Mouse (Mus musculus) MEL (cell line): ENCODE data around the gene Nrn1. TPM values are rescaled to one million over a fixed set of nuclear protein-coding genes. Genes with fewer than 3 reads are reported as not detected.

ENCODE experiments used
- DNase-seq: peaks from one replicate; pipeline ENCODE4 v3.0.0; 2011; ENCODE audit warnings: low read depth, low spot score
- H3K27ac ChIP-seq: 2 replicates; pipeline ENCODE4 v1.5.1; 2012; ENCODE audit warnings: low read depth, mild to moderate bottlenecking, control low read depth, low read length, moderate library complexity; ENCODE audit not compliant: control insufficient read depth
- H3K27me3 ChIP-seq, 2 experiments: fragments of 150-350 bp in 1 of 2; sonication (generic) in 1 of 2; 2 replicates each; pipeline ENCODE4 v1.6.1; 2012; ENCODE audit warnings: low read length in 2 of 2, mild to moderate bottlenecking in 2 of 2, improper control_type of control experiment in 1 of 2, moderate library complexity in 1 of 2; ENCODE audit not compliant: insufficient read depth in 2 of 2, control insufficient read depth in 1 of 2
- H3K36me3 ChIP-seq, 2 experiments: 2 replicates each; pipeline ENCODE4 v1.6.1; 2012 to 2014; ENCODE audit warnings: low read length in 2 of 2, improper control_type of control experiment in 1 of 2, inconsistent platforms in 1 of 2, mild to moderate bottlenecking in 1 of 2; ENCODE audit not compliant: insufficient read depth in 2 of 2, control insufficient read depth in 1 of 2
- H3K4me1 ChIP-seq, 2 experiments: fragments of 150-350 bp in 1 of 2; sonication (generic) in 1 of 2; 2 replicates each; pipeline ENCODE4 v1.6.1; 2012; ENCODE audit warnings: low read length in 2 of 2, improper control_type of control experiment in 1 of 2, mild to moderate bottlenecking in 1 of 2; ENCODE audit not compliant: insufficient read depth in 2 of 2, control insufficient read depth in 1 of 2
- H3K4me3 ChIP-seq, 2 experiments: fragments of 150-350 bp in 1 of 2; sonication (generic) in 1 of 2; 2 replicates each; pipeline ENCODE4 v1.5.1; 2012; ENCODE audit warnings: low read depth in 2 of 2, low read length in 2 of 2, mild to moderate bottlenecking in 2 of 2, moderate library complexity in 2 of 2, control low read depth in 1 of 2, improper control_type of control experiment in 1 of 2; ENCODE audit not compliant: control insufficient read depth in 1 of 2, insufficient read depth in 1 of 2
- H3K79me2 ChIP-seq: 2 replicates; pipeline ENCODE4 v1.6.1; 2012; ENCODE audit warnings: mild to moderate bottlenecking, low read length, moderate library complexity; ENCODE audit not compliant: control insufficient read depth, poor library complexity, insufficient read depth
- H3K9ac ChIP-seq: 2 replicates; pipeline ENCODE4 v1.6.1; 2012; ENCODE audit warnings: low read depth, mild to moderate bottlenecking, control low read depth, low read length, moderate library complexity; ENCODE audit not compliant: control insufficient read depth, poor library complexity, severe bottlenecking
- H3K9me3 ChIP-seq: fragments of 150-350 bp; sonication (generic); replicated peaks from 2 replicates; pipeline ENCODE4 v1.6.1; 2012; ENCODE audit warnings: mild to moderate bottlenecking, low read length, improper control_type of control experiment, moderate library complexity; ENCODE audit not compliant: insufficient read depth
- CHD1 ChIP-seq: IDR thresholded peaks from 2 replicates; pipeline ENCODE4 v1.6.1; 2012; ENCODE audit warnings: low read depth, mild to moderate bottlenecking, inconsistent platforms, low read length, improper control_type of control experiment
- CHD2 ChIP-seq: IDR thresholded peaks from 2 replicates; pipeline ENCODE4 v1.6.1; 2011; ENCODE audit warnings: low read length, improper control_type of control experiment
- CTCF ChIP-seq, 3 experiments: IDR thresholded peaks in 2 of 3; conservative IDR thresholded peaks in 1 of 3; 2 replicates each; pipeline ENCODE4 v1.5.1; 2011 to 2012; ENCODE audit warnings: low read length in 3 of 3, low read depth in 2 of 3, mild to moderate bottlenecking in 2 of 3, improper control_type of control experiment in 1 of 3, inconsistent platforms in 1 of 3, mixed read lengths in 1 of 3, moderate library complexity in 1 of 3; ENCODE audit not compliant: control insufficient read depth in 1 of 3, insufficient read depth in 1 of 3, poor library complexity in 1 of 3, severe bottlenecking in 1 of 3
- E2F4 ChIP-seq: IDR thresholded peaks from 2 replicates; pipeline ENCODE4 v1.6.1; 2011; ENCODE audit warnings: low read depth, low read length, improper control_type of control experiment, borderline replicate concordance
- ELF1 ChIP-seq: IDR thresholded peaks from 2 replicates; pipeline ENCODE4 v1.6.1; 2014; ENCODE audit warnings: low read depth, mild to moderate bottlenecking, inconsistent platforms, low read length, improper control_type of control experiment, moderate library complexity
- GATA1 ChIP-seq: IDR thresholded peaks from 2 replicates; pipeline ENCODE4 v1.6.1; 2011; ENCODE audit warnings: low read depth, low read length, improper control_type of control experiment
- HCFC1 ChIP-seq: IDR thresholded peaks from 2 replicates; pipeline ENCODE4 v1.6.1; 2012; ENCODE audit warnings: low read depth, mild to moderate bottlenecking, inconsistent platforms, low read length, improper control_type of control experiment, moderate library complexity
- JUND ChIP-seq: IDR thresholded peaks from 2 replicates; pipeline ENCODE4 v1.6.1; 2011; ENCODE audit warnings: low read depth, mild to moderate bottlenecking, improper control_type of control experiment, low read length
- KAT2A ChIP-seq: conservative IDR thresholded peaks from 2 replicates; pipeline ENCODE4 v1.6.1; 2012; ENCODE audit warnings: low read depth, low read length, improper control_type of control experiment, inconsistent platforms
- MAFK ChIP-seq: IDR thresholded peaks from 2 replicates; pipeline ENCODE4 v1.6.1; 2011; ENCODE audit warnings: low read depth, mild to moderate bottlenecking, low read length, improper control_type of control experiment, borderline replicate concordance
- MXI1 ChIP-seq: IDR thresholded peaks from 2 replicates; pipeline ENCODE4 v1.6.1; 2011; ENCODE audit warnings: mild to moderate bottlenecking, low read depth, low read length, improper control_type of control experiment
- NELFE ChIP-seq: IDR thresholded peaks from 2 replicates; pipeline ENCODE4 v1.6.1; 2011; ENCODE audit warnings: low read depth, low read length, improper control_type of control experiment
- NRF1 ChIP-seq: IDR thresholded peaks from 2 replicates; pipeline ENCODE4 v1.6.1; 2014; ENCODE audit warnings: low read depth, mild to moderate bottlenecking, inconsistent platforms, low read length, improper control_type of control experiment, moderate library complexity; ENCODE audit not compliant: poor library complexity, insufficient read depth, severe bottlenecking
- POLR2A ChIP-seq, 2 experiments: IDR thresholded peaks; 2 replicates each; pipeline ENCODE4 v1.6.1; 2011 to 2012; ENCODE audit warnings: low read length in 2 of 2, mild to moderate bottlenecking in 2 of 2, control low read depth in 1 of 2, improper control_type of control experiment in 1 of 2, low read depth in 1 of 2, moderate library complexity in 1 of 2; ENCODE audit not compliant: control insufficient read depth in 1 of 2, insufficient read depth in 1 of 2, poor library complexity in 1 of 2
- POLR2AphosphoS2 ChIP-seq: IDR thresholded peaks from 2 replicates; pipeline ENCODE4 v1.6.1; 2011; ENCODE audit warnings: low read length, improper control_type of control experiment
- POLR2AphosphoS5 ChIP-seq: IDR thresholded peaks from 2 replicates; pipeline ENCODE4 v1.6.1; 2012; ENCODE audit warnings: low read depth, borderline replicate concordance, mild to moderate bottlenecking, inconsistent platforms, low read length, moderate library complexity, mixed read lengths
- RAD21 ChIP-seq: IDR thresholded peaks from 2 replicates; pipeline ENCODE4 v1.6.1; 2011; ENCODE audit warnings: mild to moderate bottlenecking, low read depth, low read length, improper control_type of control experiment
- SMC3 ChIP-seq: IDR thresholded peaks from 2 replicates; pipeline ENCODE4 v1.6.1; 2011; ENCODE audit warnings: low read depth, low read length, improper control_type of control experiment
- TAL1 ChIP-seq: IDR thresholded peaks from 2 replicates; pipeline ENCODE4 v1.6.1; 2012; ENCODE audit warnings: mild to moderate bottlenecking, inconsistent platforms, low read length, moderate library complexity, mixed read lengths
- TBP ChIP-seq: IDR thresholded peaks from 2 replicates; pipeline ENCODE4 v1.8.0; 2011; ENCODE audit warnings: low read depth, low read length, improper control_type of control experiment
- TCF12 ChIP-seq: IDR thresholded peaks from 2 replicates; pipeline ENCODE4 v1.6.1; 2014; ENCODE audit warnings: low read depth, mild to moderate bottlenecking, inconsistent platforms, low read length, improper control_type of control experiment, moderate library complexity
- UBTF ChIP-seq: IDR thresholded peaks from 2 replicates; pipeline ENCODE4 v1.6.1; 2012; ENCODE audit warnings: low read depth, mild to moderate bottlenecking, inconsistent platforms, low read length, improper control_type of control experiment, moderate library complexity, borderline replicate concordance; ENCODE audit not compliant: insufficient read depth
- USF2 ChIP-seq, 2 experiments: IDR thresholded peaks; 2 replicates each; pipeline ENCODE4 v1.6.1; 2011 to 2012; ENCODE audit warnings: improper control_type of control experiment in 2 of 2, low read length in 2 of 2, borderline replicate concordance in 1 of 2, inconsistent platforms in 1 of 2, low read depth in 1 of 2, mild to moderate bottlenecking in 1 of 2; ENCODE audit not compliant: insufficient read depth in 1 of 2
- ZC3H11A ChIP-seq: IDR thresholded peaks from 2 replicates; pipeline ENCODE4 v1.6.1; 2012; ENCODE audit warnings: low read depth, mild to moderate bottlenecking, inconsistent platforms, low read length, improper control_type of control experiment
- ZKSCAN1 ChIP-seq: IDR thresholded peaks from 2 replicates; pipeline ENCODE4 v1.6.1; 2012; ENCODE audit warnings: low read depth, mild to moderate bottlenecking, inconsistent platforms, low read length, improper control_type of control experiment, moderate library complexity
- ZMIZ1 ChIP-seq: IDR thresholded peaks from 2 replicates; pipeline ENCODE4 v1.6.1; 2012; ENCODE audit warnings: low read depth, mild to moderate bottlenecking, inconsistent platforms, low read length, improper control_type of control experiment, moderate library complexity
- ZNF384 ChIP-seq: IDR thresholded peaks from 2 replicates; pipeline ENCODE4 v1.6.1; 2012; ENCODE audit warnings: low read depth, mild to moderate bottlenecking, inconsistent platforms, low read length, improper control_type of control experiment
- polyA plus RNA-seq, 2 experiments: library from polyadenylated mRNA; stranded (reverse) in 1 of 2; unstranded in 1 of 2; fragments of >175 nt in 1 of 2; fragments of >200 nt in 1 of 2; gene quantifications; 2 replicates each; pipeline versions ENCODE4 v1.2.1 to v1.2.4; 2012; ENCODE audit warnings: low replicate concordance in 2 of 2, low read depth in 1 of 2; ENCODE audit not compliant: insufficient read length in 2 of 2, insufficient read depth in 1 of 2, missing spikeins in 1 of 2
- total RNA-seq: library from RNA; depleted of rRNA; stranded (reverse); fragments of 300-350 nt; gene quantifications from 2 replicates; pipeline ENCODE4 v1.2.3, GENCODE M21; 2012

Nrn1 gene
- total and polyA plus RNA-seq, 3 experiments, result not detected

- H3K4me1 ChIP-seq, result no peaks in the 10 kb centered on the region
- DNase-seq, result no peak
- H3K9ac ChIP-seq, result no peak overlapping the region
- no peaks in the 10 kb centered on the region for H3K79me2 ChIP-seq
- no peaks in the 10 kb centered on the region for H3K36me3 ChIP-seq
- no peaks in the 10 kb centered on the region for H3K9me3 ChIP-seq
- H3K4me3 ChIP-seq, result no peak overlapping the region
- no peak overlapping the region for H3K27ac ChIP-seq
- H3K27me3 ChIP-seq, result no peaks in the 10 kb centered on the region
- TF ChIP-seq NRF1 (no peak), E2F4 (no peak), USF2 (IDR thresholded peaks at IDR 0.05; ENCODE audit: borderline replicate concordance in 1 of 2, insufficient read depth in 1 of 2, low read depth in 1 of 2, low read length in 2 of 2) (no peak), ELF1 (no peak), SMC3 (no peak), JUND (no peak), GATA1 (no peak), ZC3H11A (no peak), TBP (no peak), POLR2AphosphoS2 (no peak), ZKSCAN1 (no peak), KAT2A (no peak), HCFC1 (no peak), UBTF (no peak), MAFK (no peak), TCF12 (no peak), CHD2 (no peak), TAL1 (no peak)
Measured at GRCm38 (mm10) chr13:36716708-36717107, 18.2 kb downstream of the Nrn1 start.

GRCm38 (mm10) chr13:36714101-36714500 lies 20.8 kb downstream of the Nrn1 start:
- Histone ChIP-seq H3K9me3 (no peaks in the 10 kb centered on the region), H3K9ac (no peak overlapping the region), H3K4me3 (no peak overlapping the region), H3K79me2 (no peaks in the 10 kb centered on the region), H3K27me3 (no peaks in the 10 kb centered on the region), H3K4me1 (no peaks in the 10 kb centered on the region), H3K36me3 (no peaks in the 10 kb centered on the region), H3K27ac (no peak overlapping the region)
- no peak for DNase-seq
- TF ChIP-seq NELFE, result no peak
- no peak for TF ChIP-seq HCFC1
- TF ChIP-seq UBTF, result no peak
- no peak for TF ChIP-seq ZKSCAN1
- TF ChIP-seq MAFK, result no peak
- no peak for TF ChIP-seq ZMIZ1
- no peak for TF ChIP-seq CHD1
- TF ChIP-seq RAD21, result no peak
- TF ChIP-seq MXI1, result no peak
- no peak for TF ChIP-seq ELF1
- no peak for TF ChIP-seq ZNF384
- TF ChIP-seq ZC3H11A, result no peak
- no peak for TF ChIP-seq TCF12
- TF ChIP-seq TBP, result no peak
- no peak for TF ChIP-seq CTCF (IDR thresholded peaks at IDR 0.05 in 2 of 3, conservative IDR thresholded peaks at IDR 0.05 in 1 of 3; ENCODE audit: control insufficient read depth in 1 of 3, insufficient read depth in 1 of 3, low read depth in 2 of 3, low read length in 3 of 3, poor library complexity in 1 of 3, severe bottlenecking in 1 of 3)
- TF ChIP-seq POLR2A (IDR thresholded peaks at IDR 0.05; ENCODE audit: control insufficient read depth in 1 of 2, insufficient read depth in 1 of 2, low read depth in 1 of 2, low read length in 2 of 2, poor library complexity in 1 of 2), result no peak
- TF ChIP-seq POLR2AphosphoS5, result no peak
